Mouse (Mus musculus) CD8-positive naive resting alpha-beta T cell, adult 2 months (primary cell): ENCODE results near the gene Gsdma3.
"Not testable (repeated sequence)": the region's sequence is repeated elsewhere in the genome, so short reads cannot be mapped to it uniquely, and the experiment has no call there.

Source experiments
- DNase-seq, 2 experiments: peaks; one replicate each; pipeline ENCODE4 v3.0.0; 2022; ENCODE audit warnings: low read depth in 2 of 2, low spot score in 2 of 2

The Gsdma3 gene

GRCm38 (mm10) chr11:98595473-98595872 is 30.7 kb upstream of the Gsdma3 start:
- no peak for DNase-seq

DNA sequence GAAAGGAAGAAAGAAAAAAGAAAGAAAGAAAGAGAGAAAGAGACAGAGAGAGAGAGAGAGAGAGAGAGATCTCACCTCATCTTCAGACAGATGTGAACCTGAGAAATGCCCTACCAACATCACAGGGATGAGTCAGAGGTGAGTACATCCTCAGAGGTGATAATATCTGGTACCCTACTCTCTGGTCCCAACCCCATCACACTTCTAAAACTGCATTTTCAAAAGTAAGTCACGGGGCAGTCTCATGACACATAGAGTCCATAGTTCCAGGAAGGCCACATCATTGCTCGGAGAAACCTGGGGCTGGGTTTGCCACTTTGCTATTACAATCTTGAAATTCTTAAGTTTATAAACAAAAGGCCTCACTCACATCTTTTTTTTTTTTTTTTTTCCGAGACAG is 30.2 kb upstream of the Gsdma3 start:
- DNase-seq: no peak

GRCm38 (mm10) chr11:98597363-98597762 is 28.8 kb upstream of the Gsdma3 start:
- peak; percentile 72 to 79 for DNase-seq

DNA sequence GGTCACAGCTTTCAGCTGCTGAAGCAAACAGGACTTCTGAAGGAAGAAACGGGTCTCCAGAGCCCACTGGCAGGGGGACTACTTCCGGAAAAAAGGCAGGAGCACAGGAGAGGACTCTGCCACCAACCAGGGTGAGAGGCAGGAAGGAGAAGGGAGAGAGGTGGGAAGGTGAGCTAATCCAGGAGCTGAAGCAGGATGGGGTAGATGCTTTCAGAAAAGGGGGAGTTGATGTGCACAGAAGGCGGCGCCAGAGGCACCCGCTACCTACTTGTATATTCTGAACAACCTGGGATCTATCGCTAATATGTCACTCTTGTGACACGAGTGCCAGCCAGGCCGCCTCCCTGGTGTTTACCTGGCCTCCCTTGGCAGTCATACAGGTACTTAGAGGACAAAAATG is 28.2 kb upstream of the Gsdma3 start, which contains the start of gene Lrrc3c:
Gene Lrrc3c, plus strand, starts transcription at position 301 of the 400 bp plus-strand sequence.
- no peak for DNase-seq

DNA sequence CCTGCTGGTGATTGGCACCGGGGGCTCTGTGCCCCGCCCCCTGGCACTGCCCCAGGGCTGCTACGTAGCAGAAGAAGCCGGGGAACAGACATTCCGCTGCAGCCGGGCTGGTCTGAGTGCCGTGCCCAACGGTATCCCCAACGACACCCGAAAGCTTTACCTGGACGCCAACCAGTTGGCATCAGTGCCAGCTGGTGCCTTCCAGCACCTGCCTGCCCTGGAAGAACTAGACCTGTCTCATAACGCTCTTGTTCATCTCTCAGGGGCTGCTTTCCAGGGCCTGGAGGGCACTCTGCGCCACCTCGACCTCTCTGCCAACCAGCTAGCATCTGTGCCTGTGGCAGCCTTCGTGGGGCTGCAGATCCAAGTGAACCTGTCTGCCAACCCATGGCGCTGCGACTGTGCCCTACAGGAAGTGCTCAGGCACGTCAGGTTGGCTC is 27.3 kb upstream of the Gsdma3 start:
- no peak for DNase-seq

DNA sequence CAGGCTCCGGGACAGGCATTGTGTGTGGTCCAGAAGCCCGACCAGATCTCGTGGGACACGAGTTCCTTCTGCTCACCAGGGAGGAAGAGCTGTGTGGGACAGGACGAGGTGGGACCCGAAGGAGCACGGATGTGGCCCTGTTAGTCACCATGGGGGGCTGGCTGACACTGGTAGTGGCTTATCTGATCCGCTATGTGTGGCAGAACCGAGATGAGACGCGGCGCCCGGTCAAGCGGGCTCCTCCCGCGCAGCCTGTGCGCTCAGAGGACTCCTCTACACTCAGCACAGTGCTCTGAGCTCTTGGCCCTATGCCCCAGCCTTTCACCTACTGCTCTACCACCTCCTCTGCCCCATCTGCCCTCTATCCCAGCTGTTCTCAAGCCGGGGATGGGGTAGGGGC is 26.9 kb upstream of the Gsdma3 start:
- no peak for DNase-seq

DNA sequence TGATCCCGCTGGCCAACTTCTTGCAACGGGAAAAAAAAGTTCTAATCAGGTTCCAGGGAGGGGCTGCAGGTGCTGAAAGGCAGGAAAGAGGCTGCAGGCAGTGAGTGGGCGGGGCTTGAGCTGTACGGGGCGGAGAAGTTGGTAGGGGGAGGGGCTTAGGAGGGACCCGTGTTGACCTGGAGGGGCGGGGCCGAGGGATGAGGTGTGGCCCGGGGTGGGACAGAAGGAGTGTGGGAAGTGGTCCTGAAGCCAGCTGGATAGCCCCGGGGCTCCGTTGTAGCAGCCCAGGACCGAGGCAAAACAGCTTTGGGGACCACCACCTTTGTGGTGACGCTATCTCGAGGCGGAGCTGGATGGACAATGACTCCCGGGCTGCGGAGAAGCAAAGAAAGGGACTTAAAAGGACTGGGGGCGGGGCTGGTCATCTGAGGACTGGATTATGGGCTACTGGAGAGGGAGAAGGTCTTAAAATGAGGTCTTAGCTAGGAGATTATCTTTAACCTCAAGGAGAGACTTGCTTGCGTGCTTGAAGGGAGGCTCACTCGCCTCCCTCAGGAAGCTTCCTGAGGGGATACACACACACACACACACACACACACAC is 24.0 kb upstream of the Gsdma3 start:
- DNase-seq: no peak

DNA sequence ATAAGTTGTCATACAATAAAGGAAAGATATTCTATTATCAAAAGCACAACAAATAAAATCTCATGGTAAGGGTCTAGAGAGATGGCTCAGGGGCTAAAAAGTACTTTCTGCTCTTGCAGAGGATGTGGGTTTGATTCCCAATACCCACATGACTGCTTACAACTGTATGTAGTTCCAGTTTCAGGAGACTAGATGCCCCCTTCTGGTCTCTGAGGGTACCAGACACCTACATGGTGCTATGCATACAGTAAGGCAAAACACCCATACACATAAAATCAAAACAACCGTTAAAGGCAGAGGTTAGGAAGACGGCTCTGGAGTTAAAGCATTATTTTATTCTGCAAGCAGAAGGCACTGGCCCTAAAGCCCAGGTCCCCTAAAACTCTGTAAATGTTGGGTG is 22.2 kb upstream of the Gsdma3 start:
- DNase-seq: no peak

- not testable (repeated sequence) for DNase-seq
Measured at GRCm38 (mm10) chr11:98604911-98605310, 21.2 kb upstream of the Gsdma3 start.

DNA sequence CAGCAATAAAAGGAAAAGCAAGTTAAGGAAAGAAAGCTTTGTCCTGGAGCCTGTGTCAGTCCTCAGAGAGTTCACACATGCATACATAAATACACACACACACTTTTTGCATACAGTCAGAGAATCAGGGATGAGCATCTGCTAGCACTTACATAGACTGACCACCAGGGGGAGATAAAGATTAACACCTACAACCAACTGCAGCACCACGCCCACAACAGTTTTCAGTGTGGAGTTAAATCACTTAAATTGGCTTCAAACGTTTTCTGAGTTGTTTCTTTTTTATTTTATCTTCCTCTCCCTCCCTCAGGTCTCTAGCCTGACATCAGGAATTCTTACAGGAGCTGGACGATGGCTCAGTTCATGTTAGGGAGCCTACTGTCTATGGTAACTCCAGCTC is 19.4 kb upstream of the Gsdma3 start:
- peak in 1 of 2 experiments; percentile 54 for DNase-seq

DNA sequence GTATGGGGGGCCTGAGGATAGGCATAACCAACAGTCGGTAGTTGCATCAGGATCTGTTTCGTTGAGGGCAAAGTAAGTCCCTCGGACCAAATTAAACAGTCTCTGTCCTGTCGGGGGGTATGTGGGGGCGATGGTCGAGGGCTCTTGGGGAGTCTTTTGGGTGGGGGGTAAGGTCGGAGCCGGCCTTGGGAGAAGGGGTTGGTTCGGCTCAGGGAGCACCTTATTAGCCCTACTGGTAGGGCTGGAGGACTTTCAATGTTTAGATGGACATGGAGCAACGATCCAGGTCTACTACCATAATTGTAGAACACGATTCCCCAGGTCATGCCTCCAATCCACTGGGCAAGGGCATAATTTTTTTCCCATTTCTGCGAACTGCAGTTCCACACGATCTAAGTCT is 5.4 kb upstream of the Gsdma3 start:
- DNase-seq: no peak

DNA sequence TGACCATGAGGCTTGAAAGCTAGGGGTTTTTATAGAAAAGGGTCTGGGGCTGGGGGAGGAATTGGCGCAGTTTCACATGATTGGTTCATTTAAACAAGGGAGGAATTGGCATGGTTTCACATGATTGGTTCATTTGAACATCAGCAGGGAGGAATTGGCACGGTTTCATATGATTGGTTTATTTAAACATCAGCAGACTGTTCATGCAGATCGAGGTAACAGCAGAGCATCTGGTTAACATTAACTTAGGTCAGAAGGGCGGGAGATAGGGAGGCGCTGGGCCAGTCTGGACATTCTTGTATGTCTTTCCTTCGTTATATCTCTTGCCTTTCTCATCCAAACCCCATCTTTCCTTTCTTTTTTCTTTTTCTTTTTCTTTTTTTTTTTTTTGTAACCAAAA is 2.2 kb upstream of the Gsdma3 start:
- not testable (repeated sequence) for DNase-seq

DNA sequence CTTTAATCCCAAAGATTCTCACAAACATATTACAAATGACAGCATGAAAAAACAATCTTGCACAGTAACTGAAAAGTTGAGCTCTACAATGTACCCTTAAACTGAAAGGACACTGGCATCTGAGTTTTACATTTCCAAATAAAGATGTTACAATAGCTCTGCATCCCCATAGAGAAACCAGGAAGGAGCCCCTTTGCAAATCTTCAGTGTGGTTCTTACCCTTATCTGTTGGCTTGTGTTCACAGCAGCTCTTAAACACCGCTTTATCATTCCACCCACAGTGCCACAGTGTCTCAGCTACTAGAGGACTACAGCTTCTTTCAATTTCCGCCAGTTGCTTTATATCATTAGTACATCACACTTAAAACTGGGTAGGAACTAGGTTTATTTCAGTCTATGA is 1.8 kb upstream of the Gsdma3 start:
- DNase-seq: not testable (repeated sequence)

GRCm38 (mm10) chr11:98628706-98629105 is 2.5 kb downstream of the Gsdma3 start:
- no peak for DNase-seq

GRCm38 (mm10) chr11:98630646-98631045 is 4.5 kb downstream of the Gsdma3 start:
- no peak for DNase-seq

- DNase-seq: peak; percentile 25 to 37
Measured at GRCm38 (mm10) chr11:98635312-98635970, 9.3 kb downstream of the Gsdma3 start.

DNA sequence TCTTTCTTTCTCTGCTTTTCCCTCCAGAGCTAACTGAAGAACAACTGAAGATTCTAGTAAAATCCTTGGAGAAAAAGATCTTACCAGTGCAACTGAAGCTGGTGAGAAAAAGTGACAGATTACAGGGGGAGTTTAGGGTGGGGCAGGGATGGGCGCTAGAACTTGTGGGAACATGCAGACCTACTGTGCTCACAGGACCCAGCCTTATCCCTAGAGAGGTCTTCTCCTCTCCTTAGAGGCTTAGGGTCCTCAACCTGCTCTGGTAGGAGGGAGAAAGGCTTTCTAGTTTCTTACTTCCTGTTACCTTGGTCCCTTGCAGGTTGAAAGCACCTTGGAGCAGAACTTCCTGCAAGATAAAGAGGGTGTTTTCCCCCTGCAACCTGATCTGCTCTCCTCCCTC is 11.3 kb downstream of the Gsdma3 start:
- no peak for DNase-seq

GRCm38 (mm10) chr11:98640091-98640490 is 13.9 kb downstream of the Gsdma3 start:
- no peak for DNase-seq

DNA sequence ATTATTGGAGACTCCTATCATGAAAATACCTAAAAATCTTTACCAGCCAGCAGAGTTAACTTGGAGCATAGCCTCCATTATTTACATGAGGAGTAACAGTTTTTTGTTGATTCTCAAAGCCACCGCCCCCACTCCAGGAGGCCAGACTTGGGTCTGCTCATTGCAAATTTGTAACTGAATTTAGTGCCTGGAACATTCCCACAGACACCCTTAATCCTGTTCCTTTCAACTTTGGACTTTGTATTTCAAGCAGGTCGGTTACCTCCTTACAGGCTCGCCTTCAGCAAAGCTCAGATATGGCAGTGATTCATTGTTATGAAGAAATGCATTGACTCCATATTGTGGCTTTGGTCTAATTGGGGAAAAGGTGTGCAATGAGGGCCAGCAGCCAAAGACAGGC is 18.6 kb downstream of the Gsdma3 start:
- DNase-seq: no peak

DNA sequence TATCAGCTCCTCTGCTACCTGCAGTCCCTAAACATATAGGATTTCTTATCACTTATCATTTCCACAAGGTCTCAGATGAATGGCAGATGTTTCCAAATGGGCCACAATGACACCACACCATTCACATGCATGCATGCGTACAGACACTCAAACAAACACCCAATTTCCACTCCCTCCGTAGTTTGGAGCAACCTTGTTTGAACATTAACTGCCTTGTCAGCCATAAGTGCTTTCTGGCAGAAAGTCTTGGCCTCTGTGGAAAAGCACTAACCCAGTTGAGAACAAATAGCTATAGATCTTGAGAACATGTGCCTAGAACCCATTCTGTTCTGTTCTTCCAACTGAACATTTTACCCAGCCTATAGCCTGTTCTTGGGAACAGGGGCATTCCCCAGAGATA is 19.8 kb downstream of the Gsdma3 start:
- no peak for DNase-seq

GRCm38 (mm10) chr11:98646459-98646858 is 20.3 kb downstream of the Gsdma3 start, which contains the start of gene Gsdma2:
Gene Gsdma2 (plus strand): TSS chr11:98646759.
- no peak for DNase-seq

- DNase-seq: peak; percentile 48 to 54
Measured at GRCm38 (mm10) chr11:98655076-98655475, 28.9 kb downstream of the Gsdma3 start.

DNA sequence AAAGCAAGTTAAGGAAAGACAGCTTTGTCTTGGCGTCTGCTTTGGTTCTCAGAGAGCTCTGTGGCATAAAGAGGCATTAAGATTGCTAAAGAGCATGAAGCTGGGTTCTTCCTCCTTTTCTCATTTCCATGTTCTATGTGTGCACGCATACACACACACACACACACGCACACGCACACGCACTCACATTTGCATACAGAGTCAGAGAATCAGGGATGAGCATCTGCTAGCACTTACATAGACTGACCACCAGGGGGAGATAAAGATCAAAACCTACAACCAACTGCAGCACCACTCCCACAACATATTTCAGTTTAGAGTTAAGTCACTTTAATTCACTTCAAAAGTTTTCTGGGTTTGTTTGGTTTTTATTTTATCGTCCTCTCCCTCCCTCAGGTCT is 34.4 kb downstream of the Gsdma3 start:
- peak; percentile 28 to 62 for DNase-seq
